Mouse (Mus musculus): ENCODE measurements around the gene Plcb4.

Gene Plcb4

DNA sequence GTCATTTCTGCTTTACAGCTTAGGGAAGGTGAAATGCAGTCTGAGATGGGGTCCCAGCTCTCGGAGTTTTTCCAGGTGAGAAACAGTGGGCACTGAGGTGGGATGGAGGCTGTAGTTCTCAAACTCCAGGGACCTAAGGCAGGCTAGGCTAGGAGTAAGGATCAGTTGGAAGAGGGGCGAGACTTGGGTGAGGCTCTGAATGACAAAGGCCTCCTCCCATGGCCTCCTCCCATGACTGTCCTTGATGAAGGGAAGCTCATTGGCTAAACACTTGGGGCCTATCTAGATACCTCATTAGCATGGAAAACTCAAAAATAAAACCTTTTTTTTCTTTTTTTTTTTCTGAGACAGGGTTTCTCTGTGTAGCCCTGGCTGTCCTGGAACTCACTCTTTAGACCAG, 198.0 kb downstream of the Plcb4 start:
- no peak for DNase-seq

DNA sequence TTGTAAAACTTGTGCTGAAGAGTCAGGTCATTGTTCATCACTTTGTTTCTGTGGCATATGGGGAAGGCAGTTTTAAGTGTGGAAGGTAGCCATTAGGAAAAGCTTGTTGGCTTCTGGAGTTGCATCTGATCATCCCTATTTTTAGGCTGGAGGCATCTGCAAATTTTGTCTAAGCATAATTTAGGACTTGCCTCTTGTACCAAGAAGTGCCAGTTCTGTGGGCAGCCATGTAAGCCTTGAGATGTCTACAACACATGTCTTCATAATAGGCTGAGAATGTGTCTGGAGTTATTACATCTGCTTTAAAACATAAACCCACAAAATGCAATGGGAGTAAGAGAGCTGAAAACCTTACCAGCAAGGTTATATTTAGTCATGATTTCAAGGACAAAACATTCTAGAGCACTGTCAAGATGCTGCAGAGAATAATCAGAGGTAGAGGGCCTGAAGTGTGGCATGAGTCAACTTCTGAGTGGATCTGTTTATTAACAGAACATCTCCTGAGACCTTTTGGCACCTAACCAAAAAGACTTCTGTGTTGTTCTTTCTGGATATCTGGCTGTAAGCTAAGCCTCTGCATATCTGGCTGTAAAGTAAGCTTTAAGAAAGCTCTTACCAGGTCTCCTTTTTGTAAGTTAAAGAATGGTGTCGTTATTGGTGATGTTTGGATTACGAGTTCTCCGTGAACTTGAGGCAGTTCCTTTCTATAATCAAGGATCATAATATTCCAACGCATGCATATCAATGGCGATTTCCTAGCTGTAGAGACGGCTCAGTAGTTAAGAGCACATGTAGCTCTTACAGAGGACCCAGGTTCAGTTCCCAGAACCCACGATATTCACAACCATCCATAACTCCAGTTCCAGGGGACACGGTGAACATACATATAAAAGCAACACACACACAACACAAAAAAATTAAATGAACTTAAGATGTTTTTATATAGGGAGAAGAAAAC, 203.0 kb downstream of the Plcb4 start:
- no peak for DNase-seq

DNA sequence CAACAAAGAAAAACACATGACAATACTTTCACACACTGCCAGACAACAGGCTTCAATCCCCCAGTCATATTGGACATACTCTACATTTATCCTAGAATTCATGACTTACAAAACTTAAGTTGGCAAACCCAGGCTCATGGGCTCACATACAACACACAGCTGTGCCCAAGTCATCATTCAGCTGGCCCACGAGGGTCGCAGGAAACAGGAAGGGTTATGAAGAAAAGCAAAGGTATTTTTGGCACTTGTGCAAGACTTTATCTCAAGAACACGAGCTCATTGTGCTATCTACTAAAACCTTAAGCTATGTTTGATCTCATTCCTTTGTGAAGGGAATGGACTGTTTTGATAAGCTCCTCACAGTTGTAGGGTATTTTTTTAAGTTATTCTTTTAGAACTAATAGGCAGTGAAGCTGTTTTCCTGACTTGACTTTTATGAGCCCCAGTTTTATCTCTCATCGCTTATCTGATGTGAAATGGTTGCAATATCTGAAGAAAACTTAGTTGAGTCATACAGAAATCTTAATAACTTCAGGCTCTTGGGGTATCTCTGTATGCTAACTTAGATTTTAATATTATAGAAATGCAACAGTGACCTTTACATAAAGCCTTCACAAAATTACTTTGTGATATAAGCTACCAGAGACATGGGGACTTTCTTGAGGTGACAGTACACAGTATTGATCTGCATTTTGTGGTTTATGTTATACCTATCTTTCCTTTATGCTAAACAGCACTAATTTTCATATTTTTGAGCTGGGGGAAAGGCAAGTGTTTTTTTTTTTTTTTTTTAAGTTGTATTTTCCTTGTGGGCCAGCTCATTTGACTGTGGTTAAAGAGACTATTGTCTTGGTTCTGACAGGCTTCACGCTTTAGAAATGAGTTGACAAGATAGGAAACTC, 203.9 kb downstream of the Plcb4 start:
- no peak for DNase-seq

DNA sequence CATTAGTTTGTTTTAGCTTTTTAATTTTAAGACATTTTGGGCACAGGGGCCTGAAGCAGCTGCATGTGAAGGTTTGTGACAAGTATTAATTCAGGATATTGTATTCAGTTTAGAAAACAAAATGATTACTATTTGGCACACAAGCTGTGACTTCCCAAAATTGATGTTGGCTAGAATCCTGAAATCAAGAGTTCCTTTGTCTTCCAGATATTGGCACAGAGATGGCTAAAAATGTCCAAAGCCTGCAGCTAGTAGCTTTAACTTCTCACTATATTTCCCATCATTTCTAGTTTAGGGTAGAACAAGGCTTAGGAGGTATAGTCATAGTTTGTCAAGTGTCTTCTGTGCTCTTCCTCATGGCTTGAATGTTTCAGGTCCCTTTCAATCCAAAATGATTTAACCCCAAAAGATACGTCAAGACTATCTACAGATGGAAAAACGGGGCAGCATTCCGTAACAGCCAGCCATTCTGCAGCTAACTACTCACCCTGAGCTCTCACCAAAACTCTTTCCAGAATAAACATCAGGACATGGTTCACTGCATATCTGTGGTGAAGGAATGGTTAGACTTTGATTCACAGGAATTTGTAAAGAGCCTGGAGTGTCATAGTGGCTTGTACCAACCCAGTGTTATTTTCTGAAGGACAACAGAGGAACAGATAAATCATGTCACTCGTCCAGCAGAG, 204.7 kb downstream of the Plcb4 start:
- DNase-seq = no peak

DNA sequence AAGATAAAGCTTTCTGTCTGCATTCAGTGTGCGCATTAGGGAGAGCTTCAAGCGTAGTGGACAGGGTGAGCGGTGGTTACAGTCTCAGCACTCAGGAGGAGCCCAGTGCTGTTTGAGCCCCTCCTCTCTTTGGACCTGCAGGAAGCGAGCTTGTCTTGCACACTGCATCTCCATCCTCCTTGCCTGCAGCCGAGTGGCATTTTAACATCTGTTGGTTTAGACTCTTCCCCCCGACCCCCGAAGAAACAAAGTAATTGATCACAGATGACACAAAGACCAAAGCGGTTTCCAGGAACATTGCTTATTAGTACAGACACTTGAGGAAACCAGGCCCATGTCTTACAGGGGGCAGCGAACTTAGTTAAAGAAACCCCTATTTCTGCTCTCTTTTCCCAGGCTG, 207.6 kb downstream of the Plcb4 start:
- no peak for DNase-seq

DNA sequence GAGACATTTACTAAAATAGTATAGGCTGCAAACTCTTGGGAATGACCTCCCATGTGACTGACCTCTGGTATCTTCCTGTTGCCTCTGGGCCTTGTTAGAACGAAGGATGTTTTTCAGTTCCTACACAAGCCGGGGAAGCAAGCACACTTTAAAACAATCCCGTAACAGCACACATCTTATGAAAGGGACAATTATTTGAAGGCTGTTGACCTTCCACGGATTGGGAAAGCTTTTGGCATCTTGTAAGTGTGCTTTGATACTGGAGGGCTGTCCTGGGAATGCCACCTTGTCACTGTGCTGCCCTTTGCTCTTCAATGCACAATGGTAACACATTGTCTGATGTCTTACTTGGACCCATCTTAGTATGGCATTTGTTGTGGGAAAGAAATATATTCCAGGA, 208.0 kb downstream of the Plcb4 start:
- no peak for DNase-seq

DNA sequence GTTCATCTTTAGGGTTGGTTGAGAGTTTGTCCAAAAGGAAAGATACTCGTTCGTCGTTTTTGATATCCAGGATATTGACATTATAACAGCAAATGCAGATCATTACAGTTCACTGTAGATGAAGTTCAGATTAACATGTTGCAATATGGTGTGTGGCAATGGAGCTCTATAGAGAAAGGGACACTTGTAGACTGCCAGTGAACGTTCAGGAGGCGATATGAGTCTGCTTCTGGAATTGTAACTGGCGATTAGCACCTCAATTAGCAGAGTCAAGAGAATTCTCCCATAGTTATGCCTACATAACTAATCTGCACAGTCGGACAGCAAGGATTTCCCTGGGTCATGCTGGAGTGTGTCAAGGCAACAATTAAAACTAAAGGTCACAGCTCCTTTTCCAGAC, 210.8 kb downstream of the Plcb4 start:
- no peak for DNase-seq

DNA sequence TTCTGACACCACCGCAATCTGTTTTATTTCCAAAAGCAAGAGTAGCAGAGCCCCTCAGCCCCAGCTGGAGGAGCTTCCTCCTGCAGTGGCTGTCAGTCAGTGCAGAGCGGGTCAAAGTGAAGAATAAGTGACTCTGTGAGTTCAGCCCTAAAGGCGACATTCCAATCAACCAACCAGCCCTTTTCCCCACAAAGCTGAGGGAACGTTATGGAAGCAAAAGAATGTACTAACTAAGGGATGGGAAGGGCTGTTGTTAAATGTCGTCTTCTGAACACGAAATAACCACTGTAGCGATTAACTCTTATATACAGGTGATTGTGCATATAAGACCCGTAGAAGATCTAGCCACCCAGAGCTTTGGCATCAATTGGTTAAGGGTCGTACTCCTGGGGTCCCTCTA, 214.3 kb downstream of the Plcb4 start:
- DNase-seq = no peak

DNA sequence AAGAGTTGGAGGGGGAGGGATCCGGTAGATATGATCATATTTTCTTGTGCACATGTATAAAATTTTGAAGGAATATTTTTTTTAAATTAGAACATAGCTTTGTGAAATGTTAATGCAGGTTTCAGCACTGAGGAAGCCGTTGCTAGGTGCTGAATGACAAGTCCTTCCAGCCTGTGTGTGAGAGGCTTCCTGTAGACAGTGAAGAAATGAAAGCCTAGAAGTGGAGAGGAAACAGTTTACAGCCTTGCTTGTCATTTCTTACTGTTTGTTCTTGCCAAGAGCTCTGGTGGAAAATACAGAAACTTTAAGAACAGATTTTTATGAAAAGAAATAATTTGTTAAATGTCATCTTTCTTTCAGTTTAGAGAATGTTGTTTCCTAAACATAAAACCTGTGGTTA, 214.9 kb downstream of the Plcb4 start:
- DNase-seq = no peak

DNA sequence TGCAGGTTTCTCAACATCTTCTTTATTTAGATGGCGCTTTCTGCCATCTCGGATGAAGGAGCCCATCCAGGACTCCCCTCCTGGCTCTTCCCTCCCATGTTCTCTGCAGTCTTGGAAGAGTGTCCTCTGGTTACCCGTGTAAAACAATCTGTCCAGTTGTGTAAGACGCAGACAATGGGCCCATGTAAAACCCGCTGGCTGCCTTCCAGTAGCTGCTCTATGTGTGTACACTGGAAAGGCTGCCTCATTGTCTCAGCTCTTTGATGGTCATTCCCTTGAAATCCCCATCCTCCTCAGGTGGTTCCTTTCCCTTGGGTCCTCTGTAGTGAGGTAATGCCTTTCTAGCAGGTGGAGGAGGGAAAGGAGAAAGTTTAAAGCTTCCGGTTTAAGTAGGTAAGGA, 216.7 kb downstream of the Plcb4 start:
- peak; percentile 18 for DNase-seq

DNA sequence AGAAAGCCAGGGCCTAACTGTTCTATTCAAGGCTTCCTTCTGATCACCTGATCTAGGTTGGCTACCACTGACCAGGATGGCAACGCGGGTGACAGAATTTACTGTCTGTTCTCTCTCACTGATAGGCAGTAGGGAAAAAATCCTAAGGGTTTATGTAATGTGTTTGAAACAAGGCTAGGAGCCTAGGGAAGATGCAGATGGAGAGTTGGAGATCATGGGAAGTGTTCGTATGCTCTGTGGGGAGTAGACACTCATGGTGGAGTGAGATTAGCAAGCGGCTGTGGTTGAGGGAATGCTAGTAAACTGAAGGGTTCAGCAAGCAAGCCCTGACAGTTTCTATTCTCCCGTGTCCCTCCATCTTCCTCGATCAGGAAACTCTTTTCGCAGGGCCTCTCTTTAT, 220.5 kb downstream of the Plcb4 start:
- no peak for DNase-seq

DNA sequence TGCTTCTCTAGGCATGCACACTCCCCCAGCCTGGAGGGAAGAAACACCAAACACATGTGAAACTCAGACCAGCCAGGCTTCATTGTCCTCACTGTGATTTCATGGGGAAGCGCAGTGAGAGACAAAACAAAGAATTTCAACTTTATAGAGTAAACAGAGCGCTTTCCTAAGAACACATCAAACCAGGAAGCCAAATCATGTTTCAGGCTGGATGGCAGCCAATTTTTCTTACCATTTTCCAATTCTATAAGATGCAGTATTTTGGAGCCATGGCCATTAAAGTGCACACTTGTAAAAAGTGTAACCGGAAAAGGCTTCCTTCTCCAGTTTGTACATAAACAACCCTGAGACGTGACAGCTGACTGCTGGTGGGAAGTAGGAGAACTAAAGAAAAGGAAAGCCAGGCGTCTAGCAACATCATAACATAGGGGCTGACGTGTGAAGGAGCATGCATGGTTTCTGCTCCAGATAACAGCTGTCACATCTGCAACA, 221.5 kb downstream of the Plcb4 start:
- no peak for DNase-seq

DNA sequence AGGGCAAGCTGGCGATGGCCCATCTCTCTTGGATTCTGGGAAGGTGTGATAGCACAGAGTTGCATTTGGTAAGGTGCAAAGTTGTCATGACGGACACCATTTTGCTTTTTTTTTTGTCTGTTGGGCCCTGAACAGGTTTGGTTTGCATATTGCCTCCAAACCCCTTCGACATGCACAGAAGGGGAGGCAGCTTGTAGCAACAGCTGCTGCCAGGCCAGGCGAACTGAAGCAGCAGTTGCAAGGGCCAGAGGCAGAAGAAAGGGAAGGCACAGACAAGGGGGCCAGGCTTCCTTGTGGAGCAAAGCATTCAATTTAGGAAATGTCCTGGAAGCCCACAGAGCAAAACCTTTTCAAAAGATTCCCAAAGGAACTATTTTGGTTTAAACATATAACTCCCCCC, 224.5 kb downstream of the Plcb4 start:
- no peak for DNase-seq

DNA sequence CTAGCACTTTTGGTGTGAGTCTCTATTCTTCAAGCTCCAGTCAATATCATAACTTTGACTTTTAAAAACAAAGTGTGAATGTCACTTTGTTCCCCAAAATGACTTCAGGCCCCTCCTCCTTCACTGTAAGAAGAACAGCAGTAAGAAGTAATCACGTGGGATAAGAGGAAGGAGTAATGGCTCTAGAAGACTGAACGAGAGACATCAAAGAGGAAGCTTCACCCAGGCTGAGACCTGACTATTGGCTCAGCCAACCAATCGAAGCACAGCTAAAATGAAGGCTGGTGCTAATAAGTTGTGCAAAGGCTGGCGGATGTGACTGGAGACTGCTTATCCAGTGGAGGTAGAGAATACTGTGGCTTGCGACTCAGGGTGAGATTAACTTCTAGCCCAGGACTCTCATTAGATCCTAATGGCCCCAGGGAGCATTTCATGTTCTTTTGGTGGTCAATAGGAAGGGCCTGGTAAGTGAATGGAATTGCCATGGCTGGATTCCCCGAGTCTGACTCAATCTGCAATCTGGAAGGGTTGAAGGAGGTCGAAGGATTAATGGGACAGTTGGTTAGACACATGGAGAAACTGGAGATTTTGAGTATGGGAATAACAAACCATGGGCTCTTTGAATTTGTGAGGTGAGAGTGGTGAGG, 225.8 kb downstream of the Plcb4 start:
- DNase-seq = no peak

DNA sequence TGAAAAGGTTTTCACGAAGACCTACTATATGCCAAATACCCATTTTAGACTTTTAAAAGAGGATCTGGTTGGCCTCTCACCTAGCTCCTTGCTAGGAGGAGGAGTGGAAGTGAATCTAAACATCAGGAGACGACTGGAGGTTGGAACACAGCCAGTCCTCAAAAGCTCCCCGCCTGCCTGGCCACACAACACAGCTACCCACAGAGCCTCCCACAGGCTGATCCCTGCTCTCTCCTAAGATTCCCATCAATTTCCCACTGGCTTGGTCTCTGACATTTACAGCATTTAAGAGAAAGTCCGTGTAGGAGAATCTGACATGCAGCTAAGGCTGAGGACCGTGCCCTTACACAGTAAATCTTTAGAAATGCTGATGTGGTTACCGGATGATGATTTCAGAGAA, 226.8 kb downstream of the Plcb4 start:
- DNase-seq = no peak

DNA sequence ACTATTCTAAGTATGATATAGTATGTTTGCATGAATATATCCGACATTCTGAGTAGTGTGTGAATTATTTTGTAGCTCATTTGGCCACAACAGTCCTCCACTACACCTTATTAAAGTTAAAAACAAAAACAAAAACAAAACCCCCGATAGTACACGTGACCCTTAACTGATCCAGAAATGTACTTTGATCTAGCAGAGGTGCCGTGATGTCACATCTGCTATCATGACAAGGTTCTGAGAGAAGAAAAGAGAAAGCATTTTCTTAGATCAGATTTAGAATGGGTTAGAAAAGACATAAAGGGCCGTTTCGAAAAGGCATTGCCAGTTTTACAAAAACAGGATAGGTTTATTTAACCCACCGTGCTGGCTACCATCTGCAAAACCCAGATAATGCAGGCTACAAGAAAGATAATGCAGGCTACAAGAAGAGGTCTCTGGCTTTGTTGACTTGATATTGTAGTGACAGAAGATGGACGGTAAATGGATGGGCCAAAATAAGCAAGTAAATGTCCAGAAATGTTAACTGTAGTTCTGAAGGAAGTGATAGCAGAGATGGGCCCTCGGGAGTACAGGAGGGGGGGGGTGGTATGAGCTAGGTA, 227.4 kb downstream of the Plcb4 start:
- DNase-seq = no peak

DNA sequence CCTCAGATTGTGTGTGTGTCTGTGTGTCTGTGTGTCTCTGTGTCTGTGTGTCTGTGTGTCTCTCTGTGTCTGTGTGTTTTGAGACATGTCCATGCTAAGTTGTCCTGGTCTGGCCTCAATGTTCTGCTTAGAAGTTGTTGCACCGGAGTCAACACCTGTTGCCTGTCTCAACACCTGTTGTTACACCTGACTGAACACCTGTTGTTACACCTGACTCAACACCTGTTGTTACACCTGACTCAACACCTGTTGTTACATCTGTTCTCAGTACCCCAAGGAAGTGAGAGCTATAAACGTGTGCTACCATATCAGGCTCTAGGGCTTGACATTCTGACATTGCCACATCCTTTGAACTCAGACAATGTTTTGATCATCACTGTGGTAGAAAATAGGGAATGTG, 229.0 kb downstream of the Plcb4 start:
- DNase-seq = no peak

DNA sequence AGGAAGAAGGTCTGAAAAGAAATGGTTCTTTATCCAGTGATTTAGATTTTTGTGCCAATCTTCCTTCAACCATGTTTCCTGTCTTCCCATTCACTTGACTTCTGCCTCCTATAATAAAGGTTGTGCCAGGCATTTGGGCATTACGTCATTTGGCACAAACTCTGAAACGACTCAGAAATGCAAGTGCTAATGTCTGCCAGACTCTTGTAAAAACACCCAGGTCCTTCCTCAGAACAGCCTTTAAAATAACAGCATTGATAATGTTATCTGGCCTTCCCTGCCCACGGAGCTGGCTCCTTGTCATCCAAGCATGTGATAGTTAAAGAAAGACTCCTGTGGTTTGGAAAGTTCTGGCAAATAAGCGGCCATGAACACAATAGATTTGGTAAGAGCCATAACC, 229.4 kb downstream of the Plcb4 start:
- DNase-seq = no peak

DNA sequence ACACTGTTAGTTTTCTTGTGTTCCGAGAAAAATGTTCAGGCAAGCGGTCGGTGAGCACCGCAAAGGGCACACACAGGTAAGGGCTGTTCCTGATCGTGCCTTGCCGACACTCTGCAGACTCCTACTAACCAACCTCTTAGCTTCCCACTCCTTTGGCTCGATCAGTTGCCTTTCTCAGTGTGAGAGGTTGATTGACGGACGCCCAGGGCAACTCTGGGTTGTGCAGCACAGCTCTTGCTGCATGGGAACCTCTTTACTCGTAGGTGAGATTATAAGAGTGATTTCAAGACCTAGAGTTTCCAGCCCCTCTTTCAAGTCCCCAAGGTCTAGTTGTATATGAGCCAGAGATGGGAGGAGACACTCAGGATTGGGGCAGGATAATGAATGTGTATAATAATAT, 230.0 kb downstream of the Plcb4 start:
- DNase-seq = no peak

DNA sequence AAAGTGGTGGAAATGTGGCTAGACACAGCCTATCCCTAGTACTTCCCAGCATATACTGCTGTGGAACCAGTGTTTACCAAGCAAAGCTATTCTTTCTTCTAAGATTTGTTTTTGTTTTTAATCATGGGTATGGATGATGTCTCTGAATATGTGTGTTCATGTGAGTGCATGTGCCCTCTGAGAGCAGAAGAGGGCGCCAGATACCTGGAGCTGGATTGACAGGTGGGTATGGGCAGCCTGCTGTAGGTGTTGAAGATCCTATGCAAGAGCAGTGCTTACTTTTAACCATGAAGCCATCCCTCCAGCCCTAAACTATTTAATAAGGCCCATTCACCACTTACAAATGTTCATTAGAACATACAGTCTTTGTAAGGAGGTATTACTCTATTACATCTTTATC, 231.3 kb downstream of the Plcb4 start:
- DNase-seq = no peak

DNA sequence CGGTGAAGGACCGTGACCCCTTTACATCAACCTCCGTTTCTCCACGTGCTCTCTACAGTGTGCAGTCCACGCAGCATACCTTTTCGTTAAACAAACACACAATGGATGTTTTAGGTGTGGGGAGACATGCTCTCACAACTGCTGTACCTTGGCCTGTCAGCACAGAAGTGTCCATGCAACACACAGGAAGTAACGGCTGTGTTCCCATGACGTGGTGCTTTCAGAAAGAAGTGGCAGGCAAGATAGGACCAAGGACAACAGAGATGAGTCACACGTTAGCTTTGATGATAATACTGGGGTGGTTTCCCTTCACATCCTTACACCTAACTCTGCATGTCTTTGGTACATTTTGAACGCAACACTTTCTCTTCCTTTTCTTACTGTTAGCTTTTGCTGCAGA, 232.3 kb downstream of the Plcb4 start:
- DNase-seq = no peak

DNA sequence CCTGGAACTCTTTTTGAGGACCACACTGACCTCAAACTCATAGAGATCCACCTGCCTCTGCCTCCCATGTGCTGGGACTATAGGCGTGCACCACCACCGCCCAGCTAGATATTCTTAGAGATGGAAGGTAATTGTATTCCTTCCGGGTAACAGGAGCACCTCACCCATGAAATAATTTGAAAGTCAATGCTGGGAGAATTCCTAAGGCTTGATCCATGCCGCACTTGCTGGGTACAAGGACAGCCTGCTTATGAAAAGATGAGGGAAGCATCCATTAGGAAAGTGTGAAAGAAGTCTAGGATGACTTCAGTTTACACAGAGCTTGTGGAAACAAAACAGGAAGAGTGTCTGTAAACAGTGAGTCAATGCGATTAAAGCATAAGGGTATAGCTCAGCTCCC, 232.9 kb downstream of the Plcb4 start:
- no peak for DNase-seq

Measured in right cerebral cortex, postnatal 14 days (tissue).